Mouse (Mus musculus) MN1 (cell line): ENCODE measurements around the gene Kif5a.

Source experiments
- DNase-seq: peaks from one replicate; pipeline ENCODE4 v3.0.0-alpha.2; 2016; ENCODE audit warnings: low spot score

Gene Kif5a

GRCm38 (mm10) chr10:127289573-127290191, 26.5 kb upstream of the Kif5a start:
- DNase-seq: peak; percentile 84

- DNase-seq: peak; percentile 97
Measured at GRCm38 (mm10) chr10:127288800-127289572, 25.8 kb upstream of the Kif5a start, which contains the start of gene Mbd6. TSS of gene Mbd6 (minus strand) at chr10:127289018.

- peak; percentile 78 for DNase-seq
Measured at GRCm38 (mm10) chr10:127288328-127288799, 25.2 kb upstream of the Kif5a start.

- no peak for DNase-seq
Measured at GRCm38 (mm10) chr10:127287936-127288293, 24.8 kb upstream of the Kif5a start.

GRCm38 (mm10) chr10:127287271-127287935, 24.3 kb upstream of the Kif5a start:
- DNase-seq: peak; percentile 63

GRCm38 (mm10) chr10:127286730-127287129, 23.6 kb upstream of the Kif5a start:
- no peak for DNase-seq

GRCm38 (mm10) chr10:127286194-127286593, 23.0 kb upstream of the Kif5a start:
- no peak for DNase-seq

- no peak for DNase-seq
Measured at GRCm38 (mm10) chr10:127285644-127286043, 22.5 kb upstream of the Kif5a start.

GRCm38 (mm10) chr10:127284724-127285500, 21.8 kb upstream of the Kif5a start:
- DNase-seq: no peak

GRCm38 (mm10) chr10:127284105-127284622, 21.0 kb upstream of the Kif5a start:
- no peak for DNase-seq

- DNase-seq: no peak
Measured at GRCm38 (mm10) chr10:127282620-127283215, 19.6 kb upstream of the Kif5a start.

GRCm38 (mm10) chr10:127281316-127281715, 18.2 kb upstream of the Kif5a start:
- DNase-seq: no peak

GRCm38 (mm10) chr10:127279730-127280129, 16.6 kb upstream of the Kif5a start:
- DNase-seq: no peak

- DNase-seq: no peak
Measured at GRCm38 (mm10) chr10:127274261-127275022, 11.3 kb upstream of the Kif5a start.

- DNase-seq: no peak
Measured at GRCm38 (mm10) chr10:127272371-127272770, 9.2 kb upstream of the Kif5a start.

GRCm38 (mm10) chr10:127269884-127270283, 6.7 kb upstream of the Kif5a start:
- DNase-seq: peak; percentile 50

GRCm38 (mm10) chr10:127269036-127269435, 5.9 kb upstream of the Kif5a start:
- DNase-seq: peak; percentile 84

GRCm38 (mm10) chr10:127268401-127268800, 5.3 kb upstream of the Kif5a start:
- peak; percentile 59 for DNase-seq

- DNase-seq: peak; percentile 44
Measured at GRCm38 (mm10) chr10:127267318-127267717, 4.2 kb upstream of the Kif5a start.
